Mouse (Mus musculus): Measurements from ENCODE around the gene Plscr3. TPM values are rescaled to one million over a fixed set of nuclear protein-coding genes. Genes with fewer than 3 reads are reported as not detected.

Plscr3 gene
- total and polyA plus RNA-seq, 2 experiments from 2014 or later = 30.6 to 38.2 TPM

DNA sequence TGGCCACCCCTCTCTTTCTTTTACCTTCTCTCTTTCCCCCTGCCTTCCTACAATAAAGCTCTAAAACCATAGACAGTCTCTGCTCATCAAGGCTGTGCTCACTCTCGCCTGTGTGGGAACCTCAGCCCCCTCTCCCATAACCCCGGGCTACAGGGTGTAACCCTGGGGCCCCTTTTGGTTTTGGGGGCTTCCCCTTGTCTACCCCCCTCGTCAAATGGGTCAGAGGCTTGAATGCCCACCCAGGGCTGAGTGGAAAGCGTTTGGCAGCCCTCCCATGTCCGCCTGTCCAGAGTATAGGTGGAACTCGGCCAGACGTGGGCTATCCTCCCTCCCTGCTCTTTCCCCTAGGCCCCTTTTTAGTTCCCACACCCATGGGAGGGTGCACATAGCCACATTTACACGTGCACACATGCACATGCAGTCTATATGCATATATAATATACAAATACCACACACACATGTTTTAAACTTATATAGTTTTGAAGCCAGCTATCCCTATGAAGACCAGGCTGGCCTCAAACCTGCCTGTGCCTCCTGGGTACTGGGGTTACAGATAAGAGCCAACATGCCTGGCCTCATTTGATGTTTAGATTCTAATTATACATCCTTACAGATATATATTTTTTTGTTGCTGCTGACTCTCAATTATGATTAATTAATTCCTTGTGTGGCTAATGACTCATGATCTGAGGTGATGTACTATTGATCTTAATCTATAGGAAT is 18.1 kb downstream of the Plscr3 start:
- DNase-seq = no peak
- no peak overlapping the region for H3K4me2 ChIP-seq (ENCODE audit: low read depth)
- no peak for TF ChIP-seq CTCF (IDR thresholded peaks at IDR 0.05; ENCODE audit: low read depth)
- 39% methylated on average over 8 of the region's 8 CpGs for WGBS
- no peak overlapping the region for H3K27ac ChIP-seq (ENCODE audit: low read depth, low read length)
- H3K27me3 ChIP-seq (ENCODE audit: insufficient read depth, low read length) = no peaks in the 10 kb centered on the region
- no peak for ATAC-seq
- H3K36me3 ChIP-seq (ENCODE audit: insufficient read depth) = no peaks in the 10 kb centered on the region
- no peaks in the 10 kb centered on the region for H3K9me3 ChIP-seq (ENCODE audit: low read length)
- H3K4me1 ChIP-seq (ENCODE audit: insufficient read depth) = no peaks in the 10 kb centered on the region
- no peak overlapping the region for H3K9ac ChIP-seq
- no peak overlapping the region for H3K4me3 ChIP-seq (ENCODE audit: low read depth, low read length)

DNA sequence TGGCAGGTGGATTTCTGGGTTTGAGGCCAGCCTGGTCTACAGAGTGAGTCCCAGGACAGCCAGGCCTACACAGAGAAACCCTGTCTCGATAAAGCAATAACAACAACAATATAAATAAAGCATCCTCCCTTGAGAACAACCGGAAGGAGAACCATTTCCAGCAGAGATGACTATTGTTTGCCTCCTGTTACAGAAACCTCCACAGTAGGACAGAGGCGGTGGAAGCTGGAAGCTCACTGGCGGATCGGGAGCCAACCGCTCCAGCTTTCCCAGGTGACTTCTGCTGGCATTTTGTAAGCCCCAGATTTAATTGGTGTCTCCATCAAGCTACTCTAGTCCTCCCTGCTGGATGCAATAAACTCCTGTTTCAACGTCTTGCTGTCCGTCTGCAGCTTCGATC is 19.4 kb downstream of the Plscr3 start:
- WGBS = 77% methylated on average over 9 of the region's 9 CpGs
- Histone ChIP-seq H3K27me3 (ENCODE audit: insufficient read depth, low read length) (no peaks in the 10 kb centered on the region), H3K9me3 (ENCODE audit: low read length) (no peaks in the 10 kb centered on the region), H3K36me3 (ENCODE audit: insufficient read depth) (no peaks in the 10 kb centered on the region), H3K4me3 (ENCODE audit: low read depth, low read length) (no peak overlapping the region), H3K4me2 (ENCODE audit: low read depth) (no peak overlapping the region), H3K9ac (no peak overlapping the region), H3K27ac (ENCODE audit: low read depth, low read length) (no peak overlapping the region), H3K4me1 (ENCODE audit: insufficient read depth) (no peaks in the 10 kb centered on the region)
- DNase-seq = no peak
- TF ChIP-seq CTCF (IDR thresholded peaks at IDR 0.05; ENCODE audit: low read depth) = no peak
- no peak for ATAC-seq

DNA sequence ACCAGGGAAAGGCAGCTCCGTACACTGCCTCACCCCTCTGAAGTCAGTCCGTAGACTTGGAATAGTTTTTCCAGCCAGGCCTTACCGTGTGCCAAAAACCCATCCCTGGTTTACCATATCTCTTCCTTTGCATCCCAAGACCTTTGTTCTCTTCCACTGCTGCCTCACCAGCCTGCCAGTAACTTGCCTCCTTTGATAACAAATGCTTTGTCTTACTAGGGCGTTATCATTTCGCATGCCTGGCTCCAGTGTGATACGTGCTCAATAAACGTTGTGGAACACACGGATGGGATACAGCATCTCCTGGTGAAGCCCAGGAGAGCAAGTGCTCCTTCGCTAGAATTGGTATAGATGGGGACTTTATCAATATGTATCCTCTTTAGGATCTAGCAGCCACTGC is 21.2 kb downstream of the Plscr3 start:
- no peak overlapping the region for H3K4me3 ChIP-seq (ENCODE audit: low read depth, low read length)
- ATAC-seq = no peak
- H3K27ac ChIP-seq (ENCODE audit: low read depth, low read length) = no peak overlapping the region
- H3K27me3 ChIP-seq (ENCODE audit: insufficient read depth, low read length) = no peaks in the 10 kb centered on the region
- H3K9ac ChIP-seq = no peak overlapping the region
- H3K4me1 ChIP-seq (ENCODE audit: insufficient read depth) = no peaks in the 10 kb centered on the region
- 66% methylated on average over 9 of the region's 9 CpGs for WGBS
- H3K36me3 ChIP-seq (ENCODE audit: insufficient read depth) = no peaks in the 10 kb centered on the region
- no peak for DNase-seq
- no peaks in the 10 kb centered on the region for H3K9me3 ChIP-seq (ENCODE audit: low read length)
- no peak overlapping the region for H3K4me2 ChIP-seq (ENCODE audit: low read depth)
- no peak for TF ChIP-seq CTCF (IDR thresholded peaks at IDR 0.05; ENCODE audit: low read depth)

DNA sequence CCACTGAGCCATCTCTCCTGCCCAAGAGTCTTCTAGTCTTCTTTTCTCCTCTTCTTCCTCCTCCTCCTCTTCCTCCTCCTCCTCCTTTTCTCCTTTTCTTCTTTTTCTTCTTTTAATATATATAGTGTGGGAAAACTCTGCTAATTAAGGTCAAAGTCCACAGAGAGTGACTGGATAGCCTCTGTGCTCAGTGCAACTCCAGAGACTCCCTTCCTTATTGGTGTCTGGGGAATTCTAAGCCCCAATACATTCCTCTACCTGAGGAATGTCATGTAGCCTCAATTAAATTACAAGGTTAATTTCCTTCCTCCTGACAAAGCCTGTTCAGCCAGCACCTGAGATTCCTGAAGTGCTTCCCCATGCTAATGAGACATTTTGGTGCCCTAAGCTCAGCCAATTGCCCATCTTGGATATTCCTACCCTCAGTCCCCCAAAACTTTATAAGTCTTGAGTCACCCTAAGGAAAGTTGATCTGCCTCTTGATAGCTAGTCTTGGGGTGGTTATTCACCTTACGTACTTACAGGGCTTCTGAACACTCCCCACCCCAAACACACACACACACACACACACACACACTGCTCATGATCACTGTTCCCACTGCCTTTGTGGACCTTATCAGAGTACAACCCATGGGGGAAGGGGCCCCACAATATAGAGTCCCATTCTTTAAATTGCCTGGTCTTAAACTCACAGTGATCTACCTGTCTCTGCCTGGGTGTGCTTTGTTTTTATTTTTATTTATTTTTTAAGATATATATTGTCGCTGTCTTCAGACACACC is 24.3 kb downstream of the Plscr3 start:
- WGBS = 93% methylated on average over 2 of the region's 2 CpGs

DNA sequence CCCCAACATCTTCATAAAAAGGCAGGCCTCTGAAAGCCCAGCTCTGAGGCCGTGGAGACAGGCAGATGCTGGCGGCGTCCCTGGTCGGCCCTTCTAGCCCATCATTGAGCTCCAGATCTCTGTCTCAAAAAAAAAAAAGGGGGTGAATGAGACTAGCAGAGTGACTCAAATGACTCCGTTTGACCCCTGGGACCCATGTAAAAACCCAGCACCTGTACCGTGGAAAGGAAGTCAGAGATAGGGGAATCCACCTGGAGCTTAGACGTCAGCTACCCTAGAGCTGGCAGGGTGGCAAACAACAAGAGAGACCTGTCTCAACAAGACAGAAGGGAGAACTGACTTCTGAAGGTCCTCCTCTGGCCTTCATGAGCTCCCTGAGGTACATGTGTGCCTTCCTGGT is 25.6 kb downstream of the Plscr3 start:
- Histone ChIP-seq H3K27ac (ENCODE audit: low read depth, low read length) (no peak overlapping the region), H3K36me3 (ENCODE audit: insufficient read depth) (no peaks in the 10 kb centered on the region), H3K4me2 (ENCODE audit: low read depth) (no peak overlapping the region), H3K9ac (no peak overlapping the region), H3K4me1 (ENCODE audit: insufficient read depth) (no peaks in the 10 kb centered on the region), H3K4me3 (ENCODE audit: low read depth, low read length) (no peak overlapping the region), H3K9me3 (ENCODE audit: low read length) (no peaks in the 10 kb centered on the region), H3K27me3 (ENCODE audit: insufficient read depth, low read length) (no peaks in the 10 kb centered on the region)
- no peak for TF ChIP-seq CTCF (IDR thresholded peaks at IDR 0.05; ENCODE audit: low read depth)
- ATAC-seq (no peak), DNase-seq (no peak)
- WGBS = 86% methylated on average over 7 of the region's 7 CpGs

More for the DNA sequence above, 24.3 kb downstream of the Plscr3 start:
- no peak for TF ChIP-seq CTCF (IDR thresholded peaks at IDR 0.05; ENCODE audit: low read depth)
- no peaks in the 10 kb centered on the region for H3K4me1 ChIP-seq (ENCODE audit: insufficient read depth)
- ATAC-seq (no peak), DNase-seq (no peak)
- H3K9ac ChIP-seq = no peak overlapping the region
- no peaks in the 10 kb centered on the region for H3K9me3 ChIP-seq (ENCODE audit: low read length)
- no peaks in the 10 kb centered on the region for H3K36me3 ChIP-seq (ENCODE audit: insufficient read depth)
- H3K27ac ChIP-seq (ENCODE audit: low read depth, low read length) = no peak overlapping the region
- H3K4me2 ChIP-seq (ENCODE audit: low read depth) = no peak overlapping the region
- H3K27me3 ChIP-seq (ENCODE audit: insufficient read depth, low read length) = no peaks in the 10 kb centered on the region
- H3K4me3 ChIP-seq (ENCODE audit: low read depth, low read length) = no peak overlapping the region

DNA sequence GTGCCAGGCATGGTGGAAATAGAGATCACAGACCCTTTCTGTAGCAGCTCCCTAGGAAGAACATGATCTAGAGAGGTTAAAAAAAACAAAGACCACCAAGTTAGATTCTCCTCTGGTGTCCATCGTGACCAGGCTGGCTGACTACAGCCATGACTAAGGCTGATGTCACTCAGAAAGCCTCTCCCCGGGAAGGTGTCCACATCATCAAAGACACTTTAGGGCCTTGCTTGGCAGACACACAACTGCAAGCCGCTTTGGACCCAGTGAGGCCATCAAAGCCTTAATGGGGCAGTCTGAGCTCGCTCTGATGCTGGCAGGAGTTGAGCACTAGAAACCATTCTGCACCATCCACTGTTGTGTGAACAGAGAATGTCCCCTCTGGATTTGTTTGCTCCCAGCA is 26.3 kb downstream of the Plscr3 start:
- Histone ChIP-seq H3K27ac (ENCODE audit: low read depth, low read length) (no peak overlapping the region), H3K27me3 (ENCODE audit: insufficient read depth, low read length) (no peaks in the 10 kb centered on the region), H3K9me3 (ENCODE audit: low read length) (no peaks in the 10 kb centered on the region), H3K36me3 (ENCODE audit: insufficient read depth) (no peaks in the 10 kb centered on the region), H3K4me3 (ENCODE audit: low read depth, low read length) (no peak overlapping the region), H3K9ac (no peak overlapping the region), H3K4me1 (ENCODE audit: insufficient read depth) (no peaks in the 10 kb centered on the region), H3K4me2 (ENCODE audit: low read depth) (no peak overlapping the region)
- 72% methylated on average over 4 of the region's 4 CpGs for WGBS
- ATAC-seq (no peak), DNase-seq (no peak)
- no peak for TF ChIP-seq CTCF (IDR thresholded peaks at IDR 0.05; ENCODE audit: low read depth)

DNA sequence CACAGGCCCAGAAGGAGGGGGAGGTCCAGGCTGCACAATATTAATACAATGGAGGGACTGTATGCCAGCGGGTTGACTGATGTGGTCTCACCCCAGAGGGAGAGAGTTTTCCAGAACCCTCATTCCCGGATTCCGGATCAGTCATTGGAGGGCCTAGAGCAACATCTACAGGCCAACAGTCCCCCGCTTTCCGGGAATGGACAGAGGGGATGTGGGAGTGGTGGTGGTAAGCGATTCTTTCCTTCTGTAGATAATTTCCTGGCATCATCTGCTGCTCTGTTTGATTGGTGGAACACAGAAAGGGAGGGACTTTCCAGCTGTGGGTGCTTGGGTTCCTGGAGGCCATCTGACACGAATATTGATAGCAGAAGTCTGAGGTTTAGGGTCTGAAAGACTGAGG is 30.0 kb downstream of the Plscr3 start:
- no peak for DNase-seq

More for the DNA sequence above, 30.0 kb downstream of the Plscr3 start:
- H3K27ac ChIP-seq (ENCODE audit: low read depth, low read length) = no peak overlapping the region
- WGBS = 64% methylated on average over 7 of the region's 7 CpGs
- no peaks in the 10 kb centered on the region for H3K36me3 ChIP-seq (ENCODE audit: insufficient read depth)
- no peaks in the 10 kb centered on the region; the same call in 1 of the 2 replicates for H3K27me3 ChIP-seq (ENCODE audit: insufficient read depth, low read length)
- no peak for ATAC-seq
- H3K9me3 ChIP-seq (ENCODE audit: low read length) = no peaks in the 10 kb centered on the region
- no peak for TF ChIP-seq CTCF (IDR thresholded peaks at IDR 0.05; ENCODE audit: low read depth)
- H3K4me3 ChIP-seq (ENCODE audit: low read depth, low read length) = no peak overlapping the region
- H3K4me1 ChIP-seq (ENCODE audit: insufficient read depth) = peaks cover 7% of the 10 kb centered on the region; the same call in 1 of the 2 replicates
- no peak overlapping the region for H3K9ac ChIP-seq
- H3K4me2 ChIP-seq (ENCODE audit: low read depth) = no peak overlapping the region
